Mouse (Mus musculus) hindbrain, embryonic 10.5 days (tissue): ENCODE measurements around the gene Dhx9. TPM values are rescaled to one million over a fixed set of nuclear protein-coding genes. Genes with fewer than 3 reads are reported as not detected.

Source experiments
- DNase-seq: peaks from one replicate; pipeline ENCODE4 v3.0.0-alpha.2; 2017; ENCODE audit warnings: low spot score
- H3K27ac ChIP-seq: fragments of 300-500 bp; sonication (generic); 2 replicates; pipeline ENCODE4 v1.5.1; 2016; ENCODE audit warnings: mild to moderate bottlenecking, moderate library complexity
- H3K27me3 ChIP-seq: fragments of 300-500 bp; sonication (generic); 2 replicates; pipeline ENCODE4 v1.6.1; 2016; ENCODE audit warnings: mild to moderate bottlenecking; ENCODE audit not compliant: poor library complexity, insufficient read depth, severe bottlenecking
- H3K36me3 ChIP-seq: fragments of 300-500 bp; sonication (generic); 2 replicates; pipeline ENCODE4 v1.6.1; 2016; ENCODE audit warnings: mild to moderate bottlenecking, moderate library complexity
- H3K4me1 ChIP-seq: fragments of 300-500 bp; sonication (generic); replicated peaks from 2 replicates; pipeline ENCODE4 v1.6.1; 2016; ENCODE audit warnings: mild to moderate bottlenecking
- H3K4me3 ChIP-seq: fragments of 300-500 bp; sonication (generic); 2 replicates; pipeline ENCODE4 v1.5.1; 2016; ENCODE audit warnings: mild to moderate bottlenecking, moderate library complexity
- H3K9me3 ChIP-seq: fragments of 300-500 bp; sonication (generic); 2 replicates; pipeline ENCODE4 v1.6.1; 2016; ENCODE audit warnings: mild to moderate bottlenecking, moderate library complexity
- WGBS: fragments of 180-500 bp; shearing (Covaris S2); methylation state at CpG from one replicate; pipeline ENCODE4 v1.1.7; 2016; 5-methylcytosine and 5-hydroxymethylcytosine counted together
- polyA plus RNA-seq: library from polyadenylated mRNA; unstranded; fragments of >200 nt; fragmentation: Nextera tagmentation; extraction: Ambion mirVana; gene quantifications from 2 replicates; pipeline ENCODE4 v1.2.1, GENCODE M21; 2016

The Dhx9 gene
- polyA plus RNA-seq, 1 experiment from 2014 or later: 31.1 TPM

GRCm38 (mm10) chr1:153480386-153481024, 7.0 kb downstream of the Dhx9 start:
- Histone ChIP-seq H3K4me1 (peaks cover 23% of the 10 kb centered on the region), H3K4me3 (no peak overlapping the region), H3K9me3 (no peaks in the 10 kb centered on the region), H3K27ac (no peak overlapping the region), H3K27me3 (no peaks in the 10 kb centered on the region), H3K36me3 (peaks cover 89% of the 10 kb centered on the region)
- WGBS: 60% methylated on average over 1 of the region's 1 CpGs
- peak; percentile 75 for DNase-seq

GRCm38 (mm10) chr1:153479296-153479695, 8.2 kb downstream of the Dhx9 start:
- no peak for DNase-seq
- no peaks in the 10 kb centered on the region for H3K27me3 ChIP-seq
- no peak overlapping the region for H3K27ac ChIP-seq
- H3K9me3 ChIP-seq: no peaks in the 10 kb centered on the region
- peaks cover 100% of the 10 kb centered on the region for H3K36me3 ChIP-seq
- H3K4me3 ChIP-seq: no peak overlapping the region
- H3K4me1 ChIP-seq: peaks cover 12% of the 10 kb centered on the region
- WGBS: 100% methylated on average over 1 of the region's 1 CpGs

GRCm38 (mm10) chr1:153461796-153462195, 25.7 kb downstream of the Dhx9 start:
- no peak for DNase-seq
- no peak overlapping the region for H3K27ac ChIP-seq
- no peak overlapping the region for H3K4me3 ChIP-seq
- peaks cover 100% of the 10 kb centered on the region for H3K36me3 ChIP-seq
- no peaks in the 10 kb centered on the region for H3K9me3 ChIP-seq
- WGBS: 81% methylated on average over 1 of the region's 1 CpGs
- no peaks in the 10 kb centered on the region for H3K4me1 ChIP-seq
- H3K27me3 ChIP-seq: no peaks in the 10 kb centered on the region

GRCm38 (mm10) chr1:153456137-153456536, 31.3 kb downstream of the Dhx9 start:
- no peak for DNase-seq
- peaks cover 93% of the 10 kb centered on the region for H3K36me3 ChIP-seq

GRCm38 (mm10) chr1:153453146-153453642, 34.3 kb downstream of the Dhx9 start:
- no peaks in the 10 kb centered on the region for H3K27me3 ChIP-seq
- no peaks in the 10 kb centered on the region for H3K4me1 ChIP-seq
- no peak overlapping the region for H3K27ac ChIP-seq
- H3K4me3 ChIP-seq: no peak overlapping the region
- DNase-seq: no peak
- no peaks in the 10 kb centered on the region for H3K9me3 ChIP-seq
- peaks cover 64% of the 10 kb centered on the region for H3K36me3 ChIP-seq
- WGBS: 86% methylated on average over 3 of the region's 3 CpGs

More at GRCm38 (mm10) chr1:153456137-153456536, 31.3 kb downstream of the Dhx9 start:
- Histone ChIP-seq H3K4me1 (no peaks in the 10 kb centered on the region), H3K9me3 (no peaks in the 10 kb centered on the region), H3K27ac (no peak overlapping the region), H3K27me3 (no peaks in the 10 kb centered on the region), H3K4me3 (no peak overlapping the region)
- WGBS: 94% methylated on average over 5 of the region's 5 CpGs

- Histone ChIP-seq H3K9me3 (no peaks in the 10 kb centered on the region), H3K36me3 (peaks cover 53% of the 10 kb centered on the region), H3K4me3 (no peak overlapping the region), H3K4me1 (no peaks in the 10 kb centered on the region), H3K27ac (no peak overlapping the region), H3K27me3 (no peaks in the 10 kb centered on the region)
- WGBS: 75% methylated on average over 10 of the region's 10 CpGs
- peak; percentile 26 for DNase-seq
These were observed 36.0 kb downstream of the Dhx9 start for GRCm38 (mm10) chr1:153451237-153452154.

- no peaks in the 10 kb centered on the region for H3K4me1 ChIP-seq
- H3K27me3 ChIP-seq: no peaks in the 10 kb centered on the region
- no peak overlapping the region for H3K27ac ChIP-seq
- no peak for DNase-seq
- no peak overlapping the region for H3K4me3 ChIP-seq
- no peaks in the 10 kb centered on the region for H3K9me3 ChIP-seq
- H3K36me3 ChIP-seq: peaks cover 10% of the 10 kb centered on the region
- WGBS: 95% methylated on average over 20 of the region's 20 CpGs
These were observed 41.2 kb downstream of the Dhx9 start for GRCm38 (mm10) chr1:153446120-153446831.

GRCm38 (mm10) chr1:153443632-153444031, 43.8 kb downstream of the Dhx9 start:
- Histone ChIP-seq H3K4me3 (no peak overlapping the region), H3K36me3 (peaks cover 10% of the 10 kb centered on the region), H3K27me3 (no peaks in the 10 kb centered on the region), H3K27ac (no peak overlapping the region), H3K9me3 (no peaks in the 10 kb centered on the region), H3K4me1 (no peaks in the 10 kb centered on the region)
- WGBS: 87% methylated on average over 4 of the region's 4 CpGs
- DNase-seq: no peak

GRCm38 (mm10) chr1:153443019-153443418, 44.4 kb downstream of the Dhx9 start:
- no peak for DNase-seq
- no peak overlapping the region for H3K27ac ChIP-seq
- no peaks in the 10 kb centered on the region for H3K27me3 ChIP-seq
- peaks cover 10% of the 10 kb centered on the region for H3K36me3 ChIP-seq
- no peaks in the 10 kb centered on the region for H3K9me3 ChIP-seq
- no peaks in the 10 kb centered on the region for H3K4me1 ChIP-seq
- H3K4me3 ChIP-seq: no peak overlapping the region
- WGBS: 84% methylated on average over 1 of the region's 1 CpGs

- 75% methylated on average over 3 of the region's 3 CpGs for WGBS
These were observed 45.8 kb downstream of the Dhx9 start for GRCm38 (mm10) chr1:153441656-153442055.

GRCm38 (mm10) chr1:153440752-153441151, 46.7 kb downstream of the Dhx9 start:
- no peaks in the 10 kb centered on the region for H3K27me3 ChIP-seq
- no peak overlapping the region for H3K4me3 ChIP-seq
- H3K27ac ChIP-seq: no peak overlapping the region
- 84% methylated on average over 4 of the region's 4 CpGs for WGBS
- H3K4me1 ChIP-seq: no peaks in the 10 kb centered on the region
- H3K36me3 ChIP-seq: no peaks in the 10 kb centered on the region
- H3K9me3 ChIP-seq: no peaks in the 10 kb centered on the region
- DNase-seq: no peak

More at GRCm38 (mm10) chr1:153441656-153442055, 45.8 kb downstream of the Dhx9 start:
- no peaks in the 10 kb centered on the region for H3K4me1 ChIP-seq
- no peak for DNase-seq
- no peaks in the 10 kb centered on the region for H3K27me3 ChIP-seq
- no peak overlapping the region for H3K27ac ChIP-seq
- no peak overlapping the region for H3K4me3 ChIP-seq
- H3K36me3 ChIP-seq: peaks cover 5% of the 10 kb centered on the region
- H3K9me3 ChIP-seq: no peaks in the 10 kb centered on the region

GRCm38 (mm10) chr1:153437536-153437935, 49.9 kb downstream of the Dhx9 start:
- 86% methylated on average over 11 of the region's 11 CpGs for WGBS
- Histone ChIP-seq H3K4me1 (no peaks in the 10 kb centered on the region), H3K36me3 (no peaks in the 10 kb centered on the region), H3K27ac (no peak overlapping the region), H3K27me3 (no peaks in the 10 kb centered on the region), H3K9me3 (no peaks in the 10 kb centered on the region), H3K4me3 (no peak overlapping the region)
- DNase-seq: no peak
